Mouse (Mus musculus): ENCODE data around the gene Psmb4. TPM values are rescaled to one million over a fixed set of nuclear protein-coding genes. Genes with fewer than 3 reads are reported as not detected.

Psmb4 gene
- polyA plus RNA-seq, 1 experiment from 2014 or later, result 249 TPM

GRCm38 (mm10) chr3:94918845-94919244 lies 32.1 kb upstream of the Psmb4 start:
- H3K4me1 ChIP-seq (ENCODE audit: insufficient read depth, low read depth, low read length), result no peaks in the 10 kb centered on the region; the same call in 1 of the 2 replicates
- no peak overlapping the region for H3K4me3 ChIP-seq (ENCODE audit: low read depth, low read length)
- no peaks in the 10 kb centered on the region for H3K9me3 ChIP-seq (ENCODE audit: low read length)
- no peaks in the 10 kb centered on the region for H3K27me3 ChIP-seq (replicated peaks; ENCODE audit: insufficient read depth, low read length)
- no peak for TF ChIP-seq EP300 (IDR thresholded peaks at IDR 0.05)
- no peak for TF ChIP-seq CTCF (IDR thresholded peaks at IDR 0.05)
- H3K4me2 ChIP-seq (replicated peaks; ENCODE audit: low read depth, low read length), result no peak overlapping the region
- DNase-seq (ENCODE audit: low spot score) (no peak), ATAC-seq (no peak)
- peak overlapping the region; percentile 92 for H3K27ac ChIP-seq (ENCODE audit: low read length)
- H3K36me3 ChIP-seq (ENCODE audit: insufficient read depth, low read length), result no peaks in the 10 kb centered on the region
- H3K9ac ChIP-seq (replicated peaks; ENCODE audit: low read depth), result no peak overlapping the region
- WGBS, result 64% methylated on average over 4 of the region's 4 CpGs

DNA sequence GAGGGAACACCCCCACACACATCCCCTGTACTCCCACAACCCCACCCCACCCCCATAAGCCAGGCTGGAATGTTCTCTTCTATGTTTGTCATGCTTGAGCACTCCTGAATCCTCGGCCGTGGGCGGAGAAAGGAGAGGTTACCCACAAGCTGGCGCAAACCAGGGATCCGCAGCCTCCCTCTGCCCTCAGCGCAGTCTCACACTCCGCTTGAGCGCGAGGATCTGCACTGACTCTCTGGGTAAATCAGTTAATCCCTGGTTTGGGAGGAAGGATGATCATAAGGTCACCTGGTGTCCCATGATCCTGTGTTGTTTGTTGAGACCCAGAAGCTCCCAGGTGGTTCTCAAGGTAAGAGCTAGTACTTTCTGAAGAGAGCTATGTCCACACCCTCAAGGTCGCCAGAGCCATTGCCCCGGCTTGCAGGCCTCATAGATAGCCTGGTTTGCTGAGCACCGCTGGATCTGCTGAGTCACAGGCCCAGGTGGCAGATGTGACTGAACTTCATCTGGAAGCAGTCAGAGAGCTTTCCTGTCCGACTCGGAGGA lies 31.1 kb upstream of the Psmb4 start:
- Histone ChIP-seq H3K4me3 (ENCODE audit: low read depth, low read length) (no peak overlapping the region), H3K4me1 (ENCODE audit: insufficient read depth, low read depth, low read length) (no peaks in the 10 kb centered on the region; the same call in 1 of the 2 replicates), H3K36me3 (ENCODE audit: insufficient read depth, low read length) (no peaks in the 10 kb centered on the region), H3K27ac (ENCODE audit: low read length) (peak overlapping the region; percentile 92), H3K27me3 (replicated peaks; ENCODE audit: insufficient read depth, low read length) (no peaks in the 10 kb centered on the region), H3K9me3 (ENCODE audit: low read length) (no peaks in the 10 kb centered on the region), H3K9ac (replicated peaks; ENCODE audit: low read depth) (no peak overlapping the region), H3K4me2 (replicated peaks; ENCODE audit: low read depth, low read length) (0 out of 2 replicates have a peak overlapping the region, but pooled peaks have one; percentile 3)
- peak; percentile 83 for DNase-seq (ENCODE audit: low spot score)
- TF ChIP-seq CTCF (IDR thresholded peaks at IDR 0.05) (no peak), EP300 (IDR thresholded peaks at IDR 0.05) (peak; percentile 90)
- WGBS, result 47% methylated on average over 14 of the region's 14 CpGs
- peak; percentile 76 for ATAC-seq

- DNase-seq (ENCODE audit: low spot score), result peak; percentile 77
- Histone ChIP-seq H3K9me3 (ENCODE audit: low read length) (no peaks in the 10 kb centered on the region), H3K36me3 (ENCODE audit: insufficient read depth, low read length) (no peaks in the 10 kb centered on the region), H3K27me3 (replicated peaks; ENCODE audit: insufficient read depth, low read length) (no peaks in the 10 kb centered on the region), H3K9ac (replicated peaks; ENCODE audit: low read depth) (no peak overlapping the region), H3K27ac (ENCODE audit: low read length) (peak overlapping the region; percentile 78), H3K4me2 (replicated peaks; ENCODE audit: low read depth, low read length) (no peak overlapping the region), H3K4me3 (ENCODE audit: low read depth, low read length) (no peak overlapping the region), H3K4me1 (ENCODE audit: insufficient read depth, low read depth, low read length) (no peaks in the 10 kb centered on the region; the same call in 1 of the 2 replicates)
- 59% methylated on average over 7 of the region's 7 CpGs for whole genome bisulfite sequencing
- ATAC-seq, result no peak
- TF ChIP-seq EP300 (IDR thresholded peaks at IDR 0.05), result 0 out of 2 replicates have a peak, but pooled peaks have one; percentile 9
- TF ChIP-seq CTCF (IDR thresholded peaks at IDR 0.05), result no peak
Measured at GRCm38 (mm10) chr3:94915903-94916741, 29.4 kb upstream of the Psmb4 start.

DNA sequence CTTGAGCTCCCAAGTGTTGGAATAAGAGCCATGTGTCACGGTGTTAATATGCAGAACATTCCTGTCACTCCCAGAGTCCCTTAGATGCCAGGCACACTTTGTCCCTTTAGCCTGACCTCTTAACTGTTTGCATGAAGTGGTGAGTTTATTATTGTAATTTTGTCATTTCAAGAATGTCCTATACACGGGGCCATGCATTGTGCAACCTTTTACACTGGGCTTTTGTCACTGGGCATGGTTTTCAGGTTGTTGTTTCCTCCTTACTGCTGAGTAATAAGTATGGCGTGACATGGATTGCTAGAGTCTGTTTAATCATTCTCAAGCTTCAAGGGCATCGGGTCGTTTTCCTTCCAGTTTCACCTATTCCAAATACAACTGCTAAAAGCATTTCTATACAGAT lies 27.0 kb upstream of the Psmb4 start:
- TF ChIP-seq CTCF (IDR thresholded peaks at IDR 0.05), result no peak
- peak; percentile 100 for TF ChIP-seq EP300 (IDR thresholded peaks at IDR 0.05)
- DNase-seq (ENCODE audit: low spot score) (peak; percentile 97), ATAC-seq (peak; percentile 79)
- Histone ChIP-seq H3K9me3 (ENCODE audit: low read length) (no peaks in the 10 kb centered on the region), H3K4me2 (replicated peaks; ENCODE audit: low read depth, low read length) (no peak overlapping the region), H3K27ac (ENCODE audit: low read length) (peak overlapping the region; percentile 93), H3K9ac (replicated peaks; ENCODE audit: low read depth) (no peak overlapping the region), H3K36me3 (ENCODE audit: insufficient read depth, low read length) (no peaks in the 10 kb centered on the region), H3K4me3 (ENCODE audit: low read depth, low read length) (no peak overlapping the region), H3K27me3 (replicated peaks; ENCODE audit: insufficient read depth, low read length) (no peaks in the 10 kb centered on the region), H3K4me1 (ENCODE audit: insufficient read depth, low read depth, low read length) (no peaks in the 10 kb centered on the region; the same call in 1 of the 2 replicates)
- WGBS, result 37% methylated on average over 5 of the region's 5 CpGs

GRCm38 (mm10) chr3:94911050-94911693 lies 24.4 kb upstream of the Psmb4 start:
- DNase-seq (ENCODE audit: low spot score) (peak; percentile 91), ATAC-seq (peak; percentile 85)
- Histone ChIP-seq H3K4me3 (ENCODE audit: low read depth, low read length) (no peak overlapping the region), H3K27me3 (replicated peaks; ENCODE audit: insufficient read depth, low read length) (no peaks in the 10 kb centered on the region), H3K9ac (replicated peaks; ENCODE audit: low read depth) (no peak overlapping the region), H3K4me2 (replicated peaks; ENCODE audit: low read depth, low read length) (no peak overlapping the region), H3K27ac (ENCODE audit: low read length) (peak overlapping the region; percentile 89), H3K4me1 (ENCODE audit: insufficient read depth, low read depth, low read length) (no peaks in the 10 kb centered on the region; the same call in 1 of the 2 replicates), H3K9me3 (ENCODE audit: low read length) (no peaks in the 10 kb centered on the region), H3K36me3 (ENCODE audit: insufficient read depth, low read length) (no peaks in the 10 kb centered on the region)
- peak; percentile 97 for TF ChIP-seq EP300 (IDR thresholded peaks at IDR 0.05)
- no peak for TF ChIP-seq CTCF (IDR thresholded peaks at IDR 0.05)
- 41% methylated on average over 2 of the region's 2 CpGs for WGBS

GRCm38 (mm10) chr3:94906482-94906881 lies 19.7 kb upstream of the Psmb4 start:
- H3K27ac ChIP-seq (ENCODE audit: low read length), result no peak overlapping the region
- H3K27me3 ChIP-seq (replicated peaks; ENCODE audit: insufficient read depth, low read length), result no peaks in the 10 kb centered on the region
- no peaks in the 10 kb centered on the region for H3K4me1 ChIP-seq (ENCODE audit: insufficient read depth, low read depth, low read length)
- H3K9ac ChIP-seq (replicated peaks; ENCODE audit: low read depth), result no peak overlapping the region
- whole genome bisulfite sequencing, result 33% methylated on average over 1 of the region's 1 CpGs
- H3K4me3 ChIP-seq (ENCODE audit: low read depth, low read length), result no peak overlapping the region
- H3K9me3 ChIP-seq (ENCODE audit: low read length), result no peaks in the 10 kb centered on the region
- no peak overlapping the region for H3K4me2 ChIP-seq (replicated peaks; ENCODE audit: low read depth, low read length)
- H3K36me3 ChIP-seq (ENCODE audit: insufficient read depth, low read length), result no peaks in the 10 kb centered on the region
- ATAC-seq (no peak), DNase-seq (ENCODE audit: low spot score) (no peak)
- TF ChIP-seq CTCF (IDR thresholded peaks at IDR 0.05) (no peak), EP300 (IDR thresholded peaks at IDR 0.05) (no peak)
